Mouse (Mus musculus): ENCODE results near the gene Plekhb2.
A peak's percentile ranks its signal among the peaks of the same experiment; 100 is the strongest.

DNA sequence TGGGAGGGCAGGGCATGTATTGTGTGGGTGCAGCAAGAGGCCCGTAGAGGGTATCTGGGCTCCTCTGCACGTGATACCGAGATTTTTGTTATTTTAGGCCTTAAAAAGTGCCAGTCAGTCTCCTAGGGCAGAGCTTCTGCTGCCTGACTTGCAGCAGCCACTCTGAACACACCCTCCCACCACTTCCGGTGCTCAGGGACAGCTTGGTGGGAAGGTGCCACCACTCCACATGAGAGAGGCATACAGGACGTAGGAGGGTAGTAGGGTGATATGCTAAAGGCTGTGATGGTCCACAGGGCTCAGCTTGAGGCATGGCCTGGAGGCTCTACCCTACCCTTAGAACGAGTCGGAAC is 47.5 kb upstream of the Plekhb2 start:
- peak; percentile 51; the same call in 1 of the 2 replicates for TF ChIP-seq POLR2A (IDR thresholded peaks at IDR 0.05; ENCODE audit: extremely low read depth, insufficient read depth, low read length)
- TF ChIP-seq CTCF (IDR thresholded peaks at IDR 0.05; ENCODE audit: extremely low read depth, insufficient read depth, low read length): no peak

Measured in cortical plate, adult 2 months (tissue).